Mouse (Mus musculus) heart, postnatal 14 days (tissue): ENCODE measurements around the gene Ptbp1. TPM values are rescaled to one million over a fixed set of nuclear protein-coding genes. Genes with fewer than 3 reads are reported as not detected.

Experiments
- DNase-seq, 2 experiments: peaks; one replicate each; pipeline ENCODE4 v3.0.0; 2021 to 2022
- intact Hi-C: fragments of 180-260 bp; cut with DNase I; formaldehyde crosslinking; loops from one replicate; pipeline ENCODE4 v1.15.1; 2025
- long read RNA-seq, 2 experiments: library from polyadenylated mRNA; stranded (forward); transcript quantifications; one replicate each; pipeline ENCODE4 v2.0.0; 2021
- total RNA-seq, 2 experiments: library from RNA; stranded (reverse); gene quantifications; 2 replicates each; pipeline ENCODE4 v1.2.3; 2021

Gene Ptbp1
- total RNA-seq: 10 to 100 TPM; 82.2 TPM
- long read RNA-seq, experiment 1, transcript Ptbp1-216 (14 exons, 3,110 nt): minor isoform, 10 of 34 reads
- long read RNA-seq, experiment 1, transcript Ptbp1-206 (13 exons, 3,169 nt): major isoform, 12 of 34 reads
- long read RNA-seq, experiment 1, partial matches to known transcripts: 5 of 34 reads
- long read RNA-seq, experiment 1, other reads (novel, unspliced or antisense): 6 of 34 reads
- long read RNA-seq, experiment 2, transcript Ptbp1-216 (14 exons, 3,110 nt): major isoform, 9 of 22 reads
- long read RNA-seq, experiment 2, transcript Ptbp1-206 (13 exons, 3,169 nt): minor isoform, 8 of 22 reads
- long read RNA-seq, experiment 2, partial matches to known transcripts: 2 of 22 reads
- long read RNA-seq, experiment 2, other reads (novel, unspliced or antisense): 3 of 22 reads

DNA sequence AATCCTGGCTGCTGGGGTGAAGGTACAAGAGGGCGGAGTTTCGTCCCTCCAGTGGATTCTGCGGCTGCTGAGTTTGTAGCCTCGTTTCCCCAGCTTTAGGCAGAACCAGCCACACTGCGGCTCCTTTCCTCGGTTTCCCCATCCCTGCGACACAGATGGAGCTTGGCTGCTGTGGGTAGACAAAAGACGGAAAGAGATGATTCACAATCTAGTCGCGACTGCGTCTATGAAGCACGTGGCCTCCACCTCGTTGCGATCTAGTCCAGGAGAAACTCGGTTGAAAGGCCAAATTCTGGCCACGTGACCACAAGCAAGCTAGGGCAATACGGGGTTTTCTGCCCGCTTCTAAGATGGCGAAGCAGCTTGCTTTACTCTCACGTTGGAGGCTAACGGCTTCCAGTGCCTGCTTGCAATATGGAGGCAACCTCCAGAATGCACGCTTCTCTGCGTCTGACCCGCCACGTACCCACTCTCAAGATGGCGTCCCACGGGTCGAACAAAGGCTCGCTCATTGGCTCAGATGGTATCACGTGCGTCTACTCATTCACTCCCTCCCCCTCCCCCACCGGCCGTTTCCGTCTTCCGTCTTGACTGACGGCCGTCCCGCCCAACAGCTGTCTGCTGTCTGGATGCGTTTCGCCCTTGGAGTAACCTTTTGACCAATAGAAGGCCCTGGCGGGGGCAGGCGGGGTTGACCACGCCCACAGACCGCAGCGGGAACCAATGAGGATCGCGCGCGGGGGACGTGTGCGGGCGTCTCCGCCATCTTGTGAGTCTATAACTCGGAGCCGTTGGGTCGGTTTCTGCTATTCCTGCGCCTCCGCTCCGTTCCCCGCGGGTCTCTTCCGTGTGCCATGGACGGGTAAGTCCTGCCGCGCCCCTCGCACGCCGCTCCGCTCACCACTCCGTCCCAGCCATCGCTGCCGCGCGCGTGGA lies at the start of gene Ptbp1:
Gene Ptbp1 (plus strand): TSS at position 568 of the 936 bp plus-strand sequence.
- peak; percentile 98 for DNase-seq
- intact Hi-C loops: no loop called here

GRCm38 (mm10) chr10:79805636-79806035 lies 48.6 kb upstream of the Ptbp1 start:
- DNase-seq: peak; percentile 62 to 70
- intact Hi-C loops: no loop called here

DNA sequence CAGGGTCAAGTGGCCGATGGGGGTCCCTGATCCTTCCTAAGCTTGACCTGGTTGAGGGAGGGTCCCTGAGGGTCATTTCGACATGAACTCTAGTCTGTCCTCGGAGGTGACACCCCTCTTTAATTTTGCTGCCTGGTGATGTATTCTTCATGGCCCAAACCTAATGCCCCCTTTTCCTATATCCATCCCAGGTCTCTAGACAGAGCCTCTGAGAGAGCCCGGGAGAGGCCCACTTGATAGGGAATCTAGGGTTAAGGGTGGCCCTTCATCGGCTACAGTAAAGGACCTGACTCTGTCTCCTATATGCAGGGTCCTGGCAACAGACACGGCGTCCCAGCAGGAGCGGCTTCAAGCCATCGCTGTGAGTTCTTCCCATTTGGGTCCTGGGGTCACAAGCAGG lies 47.9 kb upstream of the Ptbp1 start:
- DNase-seq: no peak
- intact Hi-C loops: no loop called here

GRCm38 (mm10) chr10:79806972-79807371 lies 47.3 kb upstream of the Ptbp1 start:
- peak; percentile 46 to 63 for DNase-seq
- intact Hi-C loops: no loop called here

DNA sequence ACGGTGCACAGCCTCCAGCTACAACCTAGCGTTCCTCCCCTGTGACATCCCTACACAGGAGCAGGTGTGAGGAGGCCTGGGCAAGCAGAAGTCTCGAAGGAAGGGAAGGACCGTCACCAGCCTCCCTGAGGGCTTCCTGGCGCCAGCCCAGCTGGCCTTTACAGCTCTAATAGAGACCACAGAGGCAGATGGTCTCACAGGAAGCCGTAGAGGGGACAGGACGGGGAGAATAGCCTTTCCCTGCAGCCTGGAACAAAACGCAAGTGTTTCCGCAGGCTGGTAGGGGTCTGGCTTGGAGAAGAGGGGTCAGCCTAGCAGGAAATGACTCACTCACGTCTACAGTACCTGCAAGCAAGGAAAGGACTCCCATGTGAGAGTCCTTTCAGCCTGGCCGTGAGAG lies 46.4 kb upstream of the Ptbp1 start:
- DNase-seq: peak; percentile 69 to 74
- intact Hi-C loops: loop anchor here (1.0 kb wide), 1 partner anchor 14 kb away; no protein-coding TSS in a partner anchor

DNA sequence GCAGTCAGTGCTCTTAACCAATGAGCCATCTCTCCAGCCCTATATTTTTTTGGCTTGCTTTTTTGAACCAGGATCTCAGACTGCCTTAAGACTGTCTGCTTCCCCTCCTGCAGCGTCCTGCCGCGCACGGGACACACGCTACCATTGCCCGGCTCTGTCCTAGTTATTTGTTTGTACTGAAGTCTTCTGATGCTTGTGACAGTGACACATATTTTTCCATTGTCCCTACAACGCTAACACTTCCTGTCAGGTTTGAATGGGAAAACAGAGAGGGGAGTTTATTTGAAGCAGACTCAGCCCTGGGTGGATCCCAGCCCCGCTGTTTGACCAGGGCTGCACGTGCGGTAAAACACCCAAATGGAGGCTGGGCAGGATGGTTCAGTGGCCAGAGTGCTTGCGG lies 45.5 kb upstream of the Ptbp1 start:
- DNase-seq: no peak
- intact Hi-C loops: loop anchor here (1.0 kb wide), 1 partner anchor 14 kb away; no protein-coding TSS in a partner anchor

GRCm38 (mm10) chr10:79811736-79812637 lies 42.2 kb upstream of the Ptbp1 start:
- peak; percentile 86 to 91 for DNase-seq
- intact Hi-C loops: loop anchor here (1.0 kb wide), 1 partner anchor 19 kb away; the partner anchor contains the start of gene Palm

DNA sequence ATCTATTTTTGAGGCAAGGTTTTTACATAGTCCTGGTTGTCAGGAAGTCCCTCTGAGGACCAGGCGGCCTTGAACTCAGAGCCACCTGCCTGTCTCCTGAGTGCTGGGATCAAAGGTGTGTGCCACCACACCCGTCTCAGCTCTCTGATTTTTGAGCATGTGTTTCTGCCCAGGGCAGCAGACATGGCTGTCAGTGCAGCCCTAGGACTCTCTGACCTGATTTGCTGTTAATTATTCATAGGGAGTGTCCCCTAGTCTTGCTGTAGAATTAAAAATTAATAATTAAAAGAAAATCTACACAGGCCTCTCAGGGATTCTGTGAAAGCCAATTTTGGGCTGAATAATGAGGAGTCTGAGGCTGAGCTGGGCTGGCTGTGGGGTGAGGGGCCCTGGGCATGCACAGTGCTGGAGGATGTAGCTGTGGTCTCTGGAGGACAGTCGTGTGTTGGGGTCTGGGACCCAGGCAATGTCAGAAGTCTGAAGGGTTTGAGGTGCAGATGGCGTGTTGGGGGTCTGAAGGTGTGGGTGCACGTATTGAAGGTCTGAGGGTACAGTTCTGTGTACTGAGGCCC lies 39.9 kb upstream of the Ptbp1 start:
- no peak for DNase-seq
- intact Hi-C loops: no loop called here

DNA sequence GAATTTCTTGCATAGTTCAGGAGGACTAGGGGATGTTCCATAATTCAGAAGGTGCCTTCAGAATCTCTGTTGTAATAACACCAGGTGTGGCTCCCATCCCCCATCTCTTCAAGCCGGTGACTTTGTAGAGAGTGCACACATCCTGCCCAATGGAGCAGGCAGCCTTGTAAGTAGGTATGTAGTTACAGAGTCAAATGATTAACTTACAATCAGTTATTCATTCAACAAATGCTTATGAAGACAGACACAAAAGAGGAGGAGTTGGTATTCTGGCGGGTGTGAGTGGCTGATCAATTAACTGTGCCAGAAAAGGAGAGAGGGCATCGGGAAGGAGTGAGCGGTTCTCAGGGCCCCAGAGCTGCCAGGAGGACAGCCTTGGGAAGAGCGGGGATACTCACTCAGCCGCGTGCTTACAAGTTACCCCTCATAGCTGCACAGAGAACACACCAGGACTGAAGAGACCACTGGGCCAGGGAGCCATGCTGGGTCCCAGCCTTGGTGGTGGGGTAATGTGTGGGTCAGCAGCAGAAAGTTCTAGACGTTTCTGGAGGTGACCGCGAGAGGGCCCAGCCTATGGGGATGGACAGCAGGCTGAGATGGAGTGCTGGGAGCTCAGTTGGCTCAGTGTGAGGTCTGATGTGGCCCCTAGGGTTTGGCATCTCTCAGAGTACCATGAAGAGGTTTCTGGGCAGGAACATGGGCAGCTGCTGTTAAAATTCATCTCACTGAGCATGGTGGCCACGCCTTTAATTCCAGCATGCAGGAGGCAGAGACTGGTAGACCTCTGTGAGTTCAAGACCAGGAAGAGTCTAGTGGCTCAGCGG lies 38.3 kb upstream of the Ptbp1 start:
- intact Hi-C loops: loop anchor here (5.0 kb wide), 1 partner anchor 34 kb away; no protein-coding TSS in a partner anchor
- DNase-seq: no peak

- intact Hi-C loops: loop anchor here (5.0 kb wide), 1 partner anchor 35 kb away; no protein-coding TSS in a partner anchor
- DNase-seq: no peak
Measured at GRCm38 (mm10) chr10:79817111-79817510, 37.1 kb upstream of the Ptbp1 start.

DNA sequence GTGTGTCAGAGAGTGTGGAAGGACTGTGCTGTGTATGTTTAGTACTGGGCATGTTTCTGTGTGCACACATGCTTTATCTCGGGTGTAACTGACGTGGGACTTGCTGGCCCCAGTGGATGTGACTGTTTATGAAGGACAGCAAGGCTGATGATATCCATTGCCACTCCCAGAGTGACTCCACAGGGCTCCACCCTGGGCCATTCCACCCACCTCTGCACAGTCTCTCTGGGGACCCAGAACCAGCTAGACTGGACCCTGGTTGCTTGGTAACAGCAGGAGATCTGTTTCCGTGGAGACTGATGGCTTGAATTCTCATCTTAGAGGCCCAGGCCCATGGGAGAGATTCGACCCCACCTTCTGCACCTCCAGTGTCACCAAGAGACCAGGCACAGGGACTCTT lies 36.0 kb upstream of the Ptbp1 start:
- intact Hi-C loops: loop anchor here (5.0 kb wide), 1 partner anchor 36 kb away; no protein-coding TSS in a partner anchor
- no peak for DNase-seq

DNA sequence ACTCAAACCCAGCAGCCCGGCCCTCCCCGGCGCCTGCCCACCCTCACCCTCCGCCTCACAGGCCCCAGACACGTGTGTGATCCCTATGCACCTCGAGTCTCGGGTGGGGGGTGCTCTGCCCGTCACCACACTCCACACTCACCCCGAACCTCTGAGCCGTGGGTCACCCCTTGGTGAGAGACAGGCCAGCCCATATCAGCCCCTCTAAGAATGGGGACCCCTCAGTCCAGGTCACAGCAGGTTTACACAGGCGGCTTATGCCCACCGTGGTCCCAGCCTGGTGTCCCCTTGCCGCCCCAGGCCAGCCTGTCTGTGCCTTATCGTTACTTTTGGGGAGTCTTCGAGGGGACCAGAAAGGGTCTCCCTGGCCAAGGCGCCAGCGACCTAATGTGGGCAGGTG lies 34.6 kb upstream of the Ptbp1 start:
- intact Hi-C loops: loop anchor here (5.0 kb wide), 1 partner anchor 37 kb away; no protein-coding TSS in a partner anchor
- DNase-seq: no peak

DNA sequence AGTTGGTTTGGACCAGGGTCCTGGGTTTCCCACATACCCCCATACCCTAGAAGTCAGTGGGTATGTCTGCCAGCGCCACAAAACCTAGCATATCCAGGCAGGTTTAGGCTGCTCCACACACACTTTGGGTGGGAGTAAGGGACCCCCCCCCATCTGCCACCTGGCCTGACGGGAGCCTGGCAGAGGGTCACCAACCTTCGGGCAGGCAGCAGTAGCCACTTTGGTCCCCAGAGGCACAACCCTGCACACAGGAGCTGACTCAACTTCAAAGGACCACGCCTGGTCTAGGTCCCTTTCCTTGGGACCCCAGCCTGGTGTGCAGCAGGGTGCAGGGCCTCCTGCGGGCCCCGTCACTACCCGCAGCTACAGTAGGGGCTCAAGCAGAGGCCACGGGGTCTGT lies 34.0 kb upstream of the Ptbp1 start:
- no peak for DNase-seq
- intact Hi-C loops: no loop called here

DNA sequence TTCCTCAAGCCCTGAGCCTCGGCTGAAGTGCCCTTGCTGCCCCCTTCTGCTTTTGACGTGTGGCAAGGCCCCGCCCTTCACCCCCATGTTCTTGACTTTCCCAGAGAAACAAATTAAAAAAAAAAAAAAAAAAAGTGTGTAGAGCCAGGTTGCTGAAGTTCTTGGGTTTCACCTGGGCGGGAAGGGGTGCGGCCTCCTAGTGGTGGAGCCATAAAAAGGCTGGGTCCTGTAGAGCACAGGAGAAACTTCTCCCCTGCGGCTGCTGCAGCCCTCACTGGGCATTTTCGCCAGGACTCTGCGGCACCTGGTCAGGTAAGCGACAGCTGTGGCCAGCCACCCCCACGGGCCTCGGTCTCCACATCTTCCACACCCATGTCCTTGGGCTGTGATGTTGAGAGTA lies 33.4 kb upstream of the Ptbp1 start, which contains the start of gene Misp:
Gene Misp (plus strand): TSS at position 208 of the 400 bp plus-strand sequence.
- intact Hi-C loops: no loop called here
- DNase-seq: no peak

GRCm38 (mm10) chr10:79821731-79822130 lies 32.5 kb upstream of the Ptbp1 start:
- intact Hi-C loops: no loop called here

DNA sequence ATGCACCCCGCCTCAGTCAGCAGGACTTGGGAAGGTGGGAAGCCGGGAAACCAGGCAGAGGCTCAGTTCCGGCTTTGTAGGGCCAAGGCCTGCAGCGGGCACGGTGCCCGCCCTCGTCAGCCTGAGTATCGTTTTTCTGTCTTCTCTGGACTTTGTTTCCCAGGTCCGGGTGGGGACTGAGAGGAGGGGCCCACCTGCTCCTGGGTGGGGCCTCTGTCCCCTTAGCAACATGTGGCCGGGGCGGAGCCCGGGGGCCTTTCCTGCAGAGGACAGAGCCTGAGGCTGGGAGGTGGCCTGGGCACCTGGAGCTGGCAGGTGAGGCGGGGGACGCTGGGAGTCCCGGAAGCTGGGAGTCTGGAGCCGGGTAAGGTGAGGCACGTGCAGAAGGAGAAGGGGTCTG lies 31.9 kb upstream of the Ptbp1 start:
- peak in 1 of 2 experiments; percentile 23 for DNase-seq
- intact Hi-C loops: no loop called here

More at GRCm38 (mm10) chr10:79821731-79822130, 32.5 kb upstream of the Ptbp1 start:
- DNase-seq: no peak

DNA sequence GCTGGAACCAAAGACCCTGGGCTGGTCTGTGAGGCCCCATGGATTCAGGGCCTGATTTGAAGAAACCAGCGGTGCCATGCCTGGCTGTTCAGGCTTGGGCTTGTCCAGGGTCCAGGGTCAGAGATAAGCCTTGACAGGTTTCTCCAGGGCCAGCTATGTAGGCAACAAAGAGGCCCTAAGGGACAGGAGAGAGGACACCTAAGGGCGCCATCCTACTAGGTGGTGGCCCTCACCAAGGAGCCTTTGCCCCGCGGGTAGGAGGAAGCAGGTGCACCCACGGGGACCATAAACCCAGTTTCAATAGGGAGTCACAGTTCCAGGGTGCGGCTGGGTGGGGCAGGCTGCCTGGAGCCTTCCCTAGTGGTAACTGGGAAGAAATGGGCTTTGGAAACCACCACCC lies 31.2 kb upstream of the Ptbp1 start:
- intact Hi-C loops: no loop called here
- no peak for DNase-seq

DNA sequence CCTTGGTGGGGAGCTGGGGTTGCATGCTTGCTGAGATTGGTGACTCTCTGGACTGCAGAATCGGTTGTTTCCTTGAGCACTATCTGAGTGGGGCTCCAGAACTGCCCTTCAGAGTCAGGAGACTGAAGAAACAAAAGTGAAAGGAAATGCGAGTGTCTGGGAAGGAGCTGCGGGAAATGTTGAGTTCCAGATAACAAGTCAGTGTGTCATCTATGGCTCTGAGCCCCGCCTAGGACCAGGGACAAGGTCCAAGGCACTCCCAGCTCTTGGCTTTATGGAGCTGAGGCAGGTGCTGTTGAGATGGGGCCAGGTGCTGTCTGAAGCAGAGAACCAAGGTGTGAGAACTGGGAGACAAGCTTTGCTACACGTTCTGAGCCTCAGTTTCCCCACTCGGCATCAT lies 29.8 kb upstream of the Ptbp1 start:
- intact Hi-C loops: no loop called here
- peak in 1 of 2 experiments; percentile 36 for DNase-seq
